Mouse (Mus musculus): ENCODE results near the gene B230104I21Rik.

DNA sequence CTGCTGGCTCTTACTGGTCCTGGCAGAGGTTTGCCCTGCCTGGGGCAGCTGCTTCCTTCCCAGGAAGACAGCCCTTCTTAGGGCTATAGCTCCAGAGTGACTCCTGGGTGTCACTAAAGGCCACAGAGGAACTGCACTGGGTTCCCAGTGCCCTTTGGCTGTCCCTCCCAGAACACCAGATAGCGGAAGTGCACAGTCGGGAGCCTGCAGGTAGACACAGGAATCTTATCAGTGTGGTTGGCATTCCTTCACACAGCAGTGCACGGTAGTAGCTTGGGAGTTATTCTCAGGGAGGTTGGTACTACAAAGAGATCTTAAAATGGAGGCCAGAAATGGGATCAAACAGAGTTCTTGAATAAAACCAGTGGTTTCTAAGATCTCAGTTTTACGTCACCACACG, 22.4 kb downstream of the B230104I21Rik start:
- TF ChIP-seq CTCF (IDR thresholded peaks at IDR 0.05; ENCODE audit: borderline replicate concordance, control insufficient read depth, extremely low read depth, insufficient read depth, low read length, poor library complexity): no peak
- no peak for TF ChIP-seq POLR2A (IDR thresholded peaks at IDR 0.05; ENCODE audit: control insufficient read depth, extremely low read depth, insufficient read depth, low read length, poor library complexity)

Measured in thymus, adult 2 months (tissue).